Mouse (Mus musculus) forebrain, embryonic 13.5 days (tissue): Measurements from ENCODE around the gene Grk4. TPM values are rescaled to one million over a fixed set of nuclear protein-coding genes. Genes with fewer than 3 reads are reported as not detected.

Experiments used
- ATAC-seq: fragments of 200-750 bp; cut with Nextera tagmentation; 2 replicates; pipeline ENCODE4 v1.8.0; 2017
- H3K27ac ChIP-seq: fragments of 300-500 bp; sonication (generic); 2 replicates; pipeline ENCODE4 v1.5.1; 2015; ENCODE audit warnings: inconsistent platforms, mild to moderate bottlenecking, moderate library complexity
- H3K27me3 ChIP-seq: fragments of 300-500 bp; sonication (generic); 2 replicates; pipeline ENCODE4 v1.6.1; 2015; ENCODE audit warnings: mild to moderate bottlenecking, inconsistent platforms
- H3K36me3 ChIP-seq: fragments of 300-500 bp; sonication (generic); 2 replicates; pipeline ENCODE4 v1.6.1; 2015; ENCODE audit warnings: mild to moderate bottlenecking, inconsistent platforms; ENCODE audit not compliant: poor library complexity, severe bottlenecking
- H3K4me1 ChIP-seq: fragments of 300-500 bp; sonication (generic); 2 replicates; pipeline ENCODE4 v1.6.1; 2015; ENCODE audit warnings: inconsistent platforms
- H3K4me2 ChIP-seq: fragments of 300-500 bp; sonication (generic); 2 replicates; pipeline ENCODE4 v1.6.1; 2015; ENCODE audit warnings: inconsistent platforms, mild to moderate bottlenecking, moderate library complexity
- H3K4me3 ChIP-seq: fragments of 300-500 bp; sonication (generic); 2 replicates; pipeline ENCODE4 v1.5.1; 2015; ENCODE audit warnings: mild to moderate bottlenecking, inconsistent platforms
- H3K9ac ChIP-seq: fragments of 300-500 bp; sonication (generic); 2 replicates; pipeline ENCODE4 v1.6.1; 2015; ENCODE audit warnings: mild to moderate bottlenecking, inconsistent platforms
- H3K9me3 ChIP-seq: fragments of 300-500 bp; sonication (generic); replicated peaks from 2 replicates; pipeline ENCODE4 v1.6.1; 2016; ENCODE audit warnings: inconsistent platforms
- WGBS: fragments of 180-500 bp; shearing (Covaris S2); methylation state at CpG from one replicate; pipeline ENCODE4 v1.1.7; 2015; 5-methylcytosine and 5-hydroxymethylcytosine counted together
- microRNA counts: library from miRNA; unstranded; fragments of <30 nt; microRNA quantifications from one replicate; lab custom pipeline; 2016
- microRNA-seq: library from miRNA; unstranded; fragments of <30 nt; microRNA quantifications from one replicate; pipeline ENCODE4, GENCODE M21; 2016
- polyA plus RNA-seq: library from polyadenylated mRNA; unstranded; fragments of >200 nt; fragmentation: Nextera tagmentation; extraction: Ambion mirVana; gene quantifications from 2 replicates; pipeline ENCODE4 v1.2.1, GENCODE M21; 2015

The Grk4 gene
- polyA plus RNA-seq, 1 experiment from 2014 or later, result 1.0 TPM

DNA sequence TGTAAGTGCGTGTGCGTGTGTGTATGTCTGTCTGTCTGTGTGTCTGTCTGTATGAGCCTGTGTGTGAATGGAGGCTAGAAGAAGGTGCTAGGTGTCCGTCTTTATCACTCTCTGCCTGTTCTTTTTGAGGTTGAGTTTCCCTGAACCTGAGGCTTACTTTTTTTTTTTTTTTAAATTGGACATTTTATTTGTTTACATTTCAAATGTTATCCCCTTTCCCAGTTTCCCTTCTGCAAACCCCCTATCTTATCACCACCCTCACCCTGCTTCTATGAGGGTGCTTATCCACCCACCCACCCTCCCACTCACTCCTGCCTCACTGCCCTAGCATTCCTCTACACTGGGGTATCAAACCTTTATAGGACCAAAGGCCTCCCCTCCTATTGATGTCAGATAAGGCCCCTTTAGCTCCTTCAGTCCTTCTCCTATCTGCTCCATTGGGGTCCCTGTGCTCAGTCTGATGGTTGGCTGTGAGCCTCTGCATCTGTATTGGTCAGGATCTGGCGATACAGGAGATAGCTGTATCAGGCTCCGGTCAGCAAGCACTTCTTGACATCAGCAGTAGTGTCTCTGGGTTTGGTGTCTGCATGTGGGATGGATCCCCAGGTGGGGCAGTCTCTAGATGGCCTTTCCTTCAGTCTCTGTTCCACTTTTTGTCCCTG, 140.2 kb downstream of the Grk4 start:
- ATAC-seq, result no peak
- Histone ChIP-seq H3K4me2 (no peak overlapping the region), H3K27me3 (no peaks in the 10 kb centered on the region), H3K9me3 (no peaks in the 10 kb centered on the region), H3K27ac (no peak overlapping the region), H3K36me3 (peaks cover 80% of the 10 kb centered on the region), H3K4me3 (no peak overlapping the region), H3K4me1 (no peaks in the 10 kb centered on the region), H3K9ac (no peak overlapping the region)
- 96% methylated on average over 5 of the region's 5 CpGs for WGBS

MicroRNA genes within 50 kb of the gene (microRNA counts, 519-probe panel; counts per million panel counts)
- 177 counts per million, percentile 53 among the panel's probes with 10 or more counts for microRNA mmu-miR-467g (lab: Ali Mortazavi, UCI)

Small RNA genes lying within 50 kb of the gene (microRNA-seq; reads per million reads assigned to microRNA genes)
- not detected for gene Mir467g

Other genes with a start within 250 kb of the Grk4 start
- gene Tnip2, start 146.4 kb upstream of the Grk4 start, polyA plus RNA-seq, result 5.1 and 5.7 TPM in 2 replicates
- 19.1 and 23.1 TPM in 2 replicates for gene Sh3bp2, start 134.5 kb upstream of the Grk4 start, polyA plus RNA-seq
- 173 and 185 TPM in 2 replicates for gene Add1, start 86.7 kb upstream of the Grk4 start, polyA plus RNA-seq
- gene Mfsd10, start 23.2 kb upstream of the Grk4 start, polyA plus RNA-seq, result 86.9 and 99.0 TPM in 2 replicates
- gene Nop14, start 231 bp upstream of the Grk4 start, polyA plus RNA-seq, result 23.3 and 24.6 TPM in 2 replicates
- gene Htt, start 101.4 kb downstream of the Grk4 start, polyA plus RNA-seq, result 13.1 and 16.4 TPM in 2 replicates
- 2.2 and 3.9 TPM in 2 replicates for gene Msantd1, start 247.6 kb downstream of the Grk4 start, polyA plus RNA-seq